Mouse (Mus musculus): ENCODE results near the gene Sla2. TPM values are rescaled to one million over a fixed set of nuclear protein-coding genes. Genes with fewer than 3 reads are reported as not detected.
A peak's percentile ranks its signal among the peaks of the same experiment; 100 is the strongest.
"Not testable (repeated sequence)": the region's sequence is repeated elsewhere in the genome, so short reads cannot be mapped to it uniquely, and the experiment has no call there.

The Sla2 gene
- polyA plus RNA-seq, 1 experiment from 2014 or later, result 0.40 TPM

DNA sequence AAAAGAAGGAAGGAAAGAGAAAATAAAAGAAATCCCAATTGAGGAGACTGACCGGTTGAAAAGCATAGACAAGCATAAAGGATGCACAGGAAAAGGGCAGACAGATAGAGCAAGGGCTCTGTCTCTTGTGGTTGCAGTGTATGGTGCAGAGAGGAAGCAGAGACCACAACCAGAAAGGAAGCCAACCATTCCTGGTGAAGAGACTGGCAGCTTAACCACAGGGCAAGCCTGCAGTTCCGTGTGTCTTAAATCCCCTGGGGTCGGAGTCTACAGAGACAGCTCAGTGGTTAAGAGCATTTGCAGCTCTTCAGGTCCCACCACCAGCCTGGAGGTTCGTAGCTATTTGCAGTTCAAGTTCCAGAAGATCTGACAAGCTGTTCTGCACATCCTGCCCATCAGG lies 31.6 kb upstream of the Sla2 start:
- TF ChIP-seq CTCF (IDR thresholded peaks at IDR 0.05; ENCODE audit: low read depth), result no peak
- WGBS, result 52% methylated on average over 4 of the region's 4 CpGs
- Histone ChIP-seq H3K4me3 (ENCODE audit: low read depth, low read length) (no peak overlapping the region), H3K27ac (ENCODE audit: low read depth, low read length) (no peak overlapping the region), H3K9me3 (ENCODE audit: control insufficient read depth) (no peaks in the 10 kb centered on the region), H3K4me1 (replicated peaks; ENCODE audit: control insufficient read depth, insufficient read depth, low read length) (no peaks in the 10 kb centered on the region), H3K36me3 (ENCODE audit: control insufficient read depth, insufficient read depth) (no peaks in the 10 kb centered on the region), H3K9ac (ENCODE audit: low read depth, low read length) (no peak overlapping the region), H3K27me3 (replicated peaks; ENCODE audit: control insufficient read depth, insufficient read depth, low read length) (no peaks in the 10 kb centered on the region), H3K4me2 (replicated peaks; ENCODE audit: low read depth) (no peak overlapping the region)
- ATAC-seq, result no peak

DNA sequence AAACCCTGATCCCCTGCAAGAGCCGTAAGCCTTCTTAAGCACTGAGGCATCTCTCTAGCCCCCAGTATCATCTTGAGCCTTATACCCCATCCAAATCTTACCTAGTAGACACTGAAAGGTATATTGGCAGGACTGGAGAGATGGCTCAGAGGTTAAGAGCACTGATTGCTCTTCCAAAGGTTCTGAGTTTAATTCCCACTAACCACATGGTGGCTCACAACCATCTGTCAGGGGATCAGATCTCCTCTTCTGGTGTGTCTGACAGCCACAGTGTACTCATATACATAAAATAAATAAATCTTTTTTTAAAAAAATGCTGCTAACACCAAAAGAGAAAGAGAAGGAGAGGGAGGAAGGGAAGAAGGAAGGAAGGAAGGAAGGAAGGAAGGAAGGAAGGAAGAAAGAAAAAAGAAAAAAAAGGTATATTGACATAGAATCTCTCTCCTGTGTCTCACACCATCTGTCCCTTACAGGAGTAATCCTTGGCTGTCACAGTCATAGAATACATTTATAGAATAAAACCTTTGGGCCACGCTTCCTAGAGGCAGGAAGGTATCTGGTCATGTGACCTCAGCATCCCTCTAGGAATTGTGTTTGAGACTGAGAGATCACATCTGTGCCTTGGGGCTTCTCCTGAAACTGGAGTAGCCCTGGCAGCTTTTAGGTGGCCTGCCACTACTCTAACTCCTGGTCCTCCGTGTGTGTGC lies 29.6 kb upstream of the Sla2 start:
- no peak overlapping the region for H3K9ac ChIP-seq (ENCODE audit: low read depth, low read length)
- H3K4me3 ChIP-seq (ENCODE audit: low read depth, low read length), result no peak overlapping the region
- ATAC-seq, result no peak
- 92% methylated on average over 3 of the region's 3 CpGs for WGBS
- no peaks in the 10 kb centered on the region for H3K27me3 ChIP-seq (replicated peaks; ENCODE audit: control insufficient read depth, insufficient read depth, low read length)
- no peaks in the 10 kb centered on the region for H3K9me3 ChIP-seq (ENCODE audit: control insufficient read depth)
- H3K4me2 ChIP-seq (replicated peaks; ENCODE audit: low read depth), result no peak overlapping the region
- H3K4me1 ChIP-seq (replicated peaks; ENCODE audit: control insufficient read depth, insufficient read depth, low read length), result no peaks in the 10 kb centered on the region
- no peaks in the 10 kb centered on the region for H3K36me3 ChIP-seq (ENCODE audit: control insufficient read depth, insufficient read depth)
- TF ChIP-seq CTCF (IDR thresholded peaks at IDR 0.05; ENCODE audit: low read depth), result no peak
- no peak overlapping the region for H3K27ac ChIP-seq (ENCODE audit: low read depth, low read length)

DNA sequence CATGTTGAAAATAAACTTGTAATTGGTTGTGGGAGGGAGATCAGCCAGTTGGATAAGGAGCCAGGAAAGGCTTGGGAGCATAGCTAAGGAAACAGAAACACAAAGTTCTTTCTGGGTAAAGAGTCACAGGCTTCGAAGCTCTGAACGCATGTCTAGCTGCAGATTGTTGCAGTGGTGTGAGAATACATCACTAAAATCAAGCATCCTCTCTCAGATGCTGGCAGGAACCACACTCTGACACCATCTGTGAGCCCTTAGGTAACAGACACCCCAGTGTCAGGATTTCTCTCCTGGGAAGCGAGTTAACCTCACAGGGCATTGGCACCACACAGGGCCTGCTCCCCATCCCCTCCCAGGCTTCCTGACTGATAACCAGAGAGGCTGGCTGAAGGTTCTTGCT lies 28.6 kb upstream of the Sla2 start:
- no peaks in the 10 kb centered on the region for H3K9me3 ChIP-seq (ENCODE audit: control insufficient read depth)
- no peak overlapping the region for H3K4me2 ChIP-seq (replicated peaks; ENCODE audit: low read depth)
- no peaks in the 10 kb centered on the region for H3K36me3 ChIP-seq (ENCODE audit: control insufficient read depth, insufficient read depth)
- no peak overlapping the region for H3K4me3 ChIP-seq (ENCODE audit: low read depth, low read length)
- H3K9ac ChIP-seq (ENCODE audit: low read depth, low read length), result no peak overlapping the region
- ATAC-seq, result no peak
- H3K4me1 ChIP-seq (replicated peaks; ENCODE audit: control insufficient read depth, insufficient read depth, low read length), result no peaks in the 10 kb centered on the region
- H3K27ac ChIP-seq (ENCODE audit: low read depth, low read length), result no peak overlapping the region
- no peak for TF ChIP-seq CTCF (IDR thresholded peaks at IDR 0.05; ENCODE audit: low read depth)
- no peaks in the 10 kb centered on the region for H3K27me3 ChIP-seq (replicated peaks; ENCODE audit: control insufficient read depth, insufficient read depth, low read length)
- 77% methylated on average over 3 of the region's 3 CpGs for WGBS

DNA sequence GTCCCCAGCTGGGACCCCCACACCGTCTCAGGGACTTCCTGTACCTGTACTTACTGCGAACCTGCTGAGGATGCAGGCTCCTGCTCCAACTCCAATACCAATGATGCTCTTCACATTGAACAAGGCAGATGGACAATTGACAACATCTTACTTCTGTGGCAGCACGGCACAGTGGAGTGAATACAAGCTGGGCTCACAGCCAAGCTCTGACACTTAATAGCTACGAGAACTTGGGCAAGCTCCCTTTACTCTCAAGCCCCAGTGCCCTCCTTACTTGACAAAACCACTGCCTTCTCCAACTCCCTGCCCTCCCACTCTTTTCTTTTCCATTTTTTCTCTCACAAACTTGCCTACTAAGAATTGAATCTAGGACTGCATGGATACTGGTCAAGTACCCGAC lies 26.2 kb upstream of the Sla2 start:
- no peak for ATAC-seq
- no peak overlapping the region for H3K4me3 ChIP-seq (ENCODE audit: low read depth, low read length)
- 53% methylated on average over 5 of the region's 5 CpGs for WGBS
- no peak overlapping the region for H3K27ac ChIP-seq (ENCODE audit: low read depth, low read length)
- H3K9ac ChIP-seq (ENCODE audit: low read depth, low read length), result no peak overlapping the region
- no peaks in the 10 kb centered on the region for H3K36me3 ChIP-seq (ENCODE audit: control insufficient read depth, insufficient read depth)
- no peak overlapping the region for H3K4me2 ChIP-seq (replicated peaks; ENCODE audit: low read depth)
- no peaks in the 10 kb centered on the region for H3K9me3 ChIP-seq (ENCODE audit: control insufficient read depth)
- no peak for TF ChIP-seq CTCF (IDR thresholded peaks at IDR 0.05; ENCODE audit: low read depth)
- H3K27me3 ChIP-seq (replicated peaks; ENCODE audit: control insufficient read depth, insufficient read depth, low read length), result no peaks in the 10 kb centered on the region
- H3K4me1 ChIP-seq (replicated peaks; ENCODE audit: control insufficient read depth, insufficient read depth, low read length), result no peaks in the 10 kb centered on the region

DNA sequence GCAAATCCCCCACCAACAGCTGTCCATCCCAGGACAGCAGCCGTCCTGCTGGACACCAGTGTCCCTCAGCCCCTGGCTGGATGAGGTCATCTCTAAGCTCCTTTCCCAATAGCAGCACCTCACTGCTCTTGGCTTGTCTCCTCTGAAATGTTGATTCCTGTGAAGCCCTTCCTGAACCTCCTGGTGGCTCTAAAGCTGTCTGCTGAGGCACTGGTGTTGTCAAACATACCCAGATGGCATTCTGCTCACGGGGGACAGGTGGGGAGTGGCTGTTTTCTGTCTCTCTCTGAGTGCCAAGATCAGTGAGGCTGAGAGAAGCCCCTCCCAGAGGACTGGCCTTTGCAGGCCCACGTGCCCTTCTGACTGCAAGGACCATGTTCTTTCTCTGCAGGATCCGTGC lies 18.9 kb upstream of the Sla2 start:
- not testable (repeated sequence) for H3K9me3 ChIP-seq (ENCODE audit: control insufficient read depth); H3K4me2 ChIP-seq (replicated peaks; ENCODE audit: low read depth); H3K9ac ChIP-seq (ENCODE audit: low read depth, low read length); H3K27me3 ChIP-seq (replicated peaks; ENCODE audit: control insufficient read depth, insufficient read depth, low read length); H3K27ac ChIP-seq (ENCODE audit: low read depth, low read length); H3K4me3 ChIP-seq (ENCODE audit: low read depth, low read length); H3K36me3 ChIP-seq (ENCODE audit: control insufficient read depth, insufficient read depth); ATAC-seq; H3K4me1 ChIP-seq (replicated peaks; ENCODE audit: control insufficient read depth, insufficient read depth, low read length)
- 41% methylated on average over 4 of the region's 4 CpGs for WGBS

DNA sequence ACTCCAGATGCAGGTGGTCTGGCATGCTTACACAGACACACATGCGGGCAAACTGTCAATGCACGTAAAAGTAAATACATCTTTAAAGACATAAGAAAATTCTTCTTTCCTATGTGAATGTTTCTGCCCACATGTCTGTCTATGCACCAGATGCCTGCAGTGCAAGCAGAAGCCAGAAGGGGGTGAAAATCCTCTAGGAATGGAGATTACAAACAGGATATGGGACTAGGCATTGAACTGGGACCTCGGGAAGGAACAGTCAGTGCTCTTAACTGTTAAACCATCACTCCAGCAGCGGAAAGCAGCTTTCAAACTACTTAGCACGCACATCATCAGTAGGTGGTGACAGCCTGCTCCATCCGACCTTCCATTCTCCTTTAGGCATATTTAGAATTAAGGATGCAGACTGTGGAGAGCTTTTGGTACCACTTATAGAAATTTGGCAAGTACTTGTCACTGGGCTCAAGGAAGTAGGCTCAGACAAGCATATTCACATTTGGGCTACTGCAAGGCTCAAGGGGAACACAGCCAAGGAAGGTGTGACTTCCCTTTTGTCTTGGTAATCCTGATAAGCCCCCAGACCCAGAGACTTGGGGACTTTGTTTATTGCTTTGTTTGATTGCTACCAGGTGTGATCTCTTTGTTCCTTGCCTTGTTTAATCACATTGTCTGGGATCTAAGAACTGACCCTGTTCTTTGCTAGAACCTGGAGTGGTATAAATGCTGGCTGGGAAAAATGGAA lies 18.2 kb upstream of the Sla2 start:
- peak; percentile 86 for TF ChIP-seq CTCF (IDR thresholded peaks at IDR 0.05; ENCODE audit: low read depth)
- 32% methylated on average over 6 of the region's 6 CpGs for WGBS
- no peak for ATAC-seq
- Histone ChIP-seq H3K27me3 (replicated peaks; ENCODE audit: control insufficient read depth, insufficient read depth, low read length) (no peaks in the 10 kb centered on the region), H3K36me3 (ENCODE audit: control insufficient read depth, insufficient read depth) (no peaks in the 10 kb centered on the region), H3K4me1 (replicated peaks; ENCODE audit: control insufficient read depth, insufficient read depth, low read length) (no peaks in the 10 kb centered on the region), H3K4me3 (ENCODE audit: low read depth, low read length) (no peak overlapping the region), H3K9me3 (ENCODE audit: control insufficient read depth) (no peaks in the 10 kb centered on the region), H3K4me2 (replicated peaks; ENCODE audit: low read depth) (no peak overlapping the region), H3K9ac (ENCODE audit: low read depth, low read length) (no peak overlapping the region), H3K27ac (ENCODE audit: low read depth, low read length) (no peak overlapping the region)
